Mouse (Mus musculus) liver, adult (tissue): Measurements from ENCODE around the gene Atg4d.

ENCODE experiments used
- GATA4 ChIP-seq: IDR thresholded peaks from 2 replicates; pipeline ENCODE4 v1.6.1; 2014; ENCODE audit warnings: mild to moderate bottlenecking, low read length; ENCODE audit not compliant: insufficient replicate concordance

Gene Atg4d

GRCm38 (mm10) chr9:21264272-21264999 lies 657 bp upstream of the Atg4d start:
- no peak for TF ChIP-seq GATA4

DNA sequence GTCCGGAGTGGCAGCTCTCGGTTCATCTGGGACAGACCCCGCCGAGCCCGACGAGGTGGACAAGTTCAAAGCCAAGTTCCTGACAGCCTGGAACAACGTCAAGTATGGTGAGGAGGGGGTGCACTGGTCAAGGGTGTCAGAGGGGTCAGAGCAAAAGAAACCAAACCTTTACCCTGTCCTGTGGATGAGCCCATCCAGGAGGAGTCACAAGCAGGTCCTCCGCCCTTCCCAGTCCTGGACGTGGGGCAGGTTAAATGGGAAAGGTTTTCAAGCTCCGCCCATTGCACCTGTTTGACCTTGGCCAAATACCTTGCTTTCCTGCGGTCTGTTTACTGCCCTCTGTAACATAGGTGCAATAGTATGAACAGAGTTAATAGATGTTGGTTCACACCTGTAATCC lies 518 bp downstream of the Atg4d start:
- no peak for TF ChIP-seq GATA4

- TF ChIP-seq GATA4: no peak
Observed at GRCm38 (mm10) chr9:21266889-21267288, 1.8 kb downstream of the Atg4d start.

DNA sequence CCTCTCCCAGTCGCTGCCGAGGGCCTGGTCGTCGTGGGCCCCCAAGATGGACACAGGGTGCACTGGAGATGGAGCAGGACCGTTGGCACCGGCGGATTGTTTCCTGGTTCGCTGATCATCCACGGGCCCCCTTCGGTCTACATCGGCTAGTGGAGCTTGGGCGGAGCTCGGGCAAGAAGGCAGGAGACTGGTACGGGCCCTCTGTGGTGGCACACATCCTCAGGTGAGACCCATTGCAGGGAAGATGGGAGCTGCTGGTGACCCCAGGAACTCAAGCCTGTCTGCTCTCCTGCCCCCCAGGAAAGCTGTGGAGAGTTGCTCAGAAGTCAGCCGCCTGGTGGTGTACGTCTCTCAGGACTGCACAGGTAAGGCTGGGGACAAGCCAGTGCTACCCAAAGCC lies 3.2 kb downstream of the Atg4d start:
- TF ChIP-seq GATA4: no peak

DNA sequence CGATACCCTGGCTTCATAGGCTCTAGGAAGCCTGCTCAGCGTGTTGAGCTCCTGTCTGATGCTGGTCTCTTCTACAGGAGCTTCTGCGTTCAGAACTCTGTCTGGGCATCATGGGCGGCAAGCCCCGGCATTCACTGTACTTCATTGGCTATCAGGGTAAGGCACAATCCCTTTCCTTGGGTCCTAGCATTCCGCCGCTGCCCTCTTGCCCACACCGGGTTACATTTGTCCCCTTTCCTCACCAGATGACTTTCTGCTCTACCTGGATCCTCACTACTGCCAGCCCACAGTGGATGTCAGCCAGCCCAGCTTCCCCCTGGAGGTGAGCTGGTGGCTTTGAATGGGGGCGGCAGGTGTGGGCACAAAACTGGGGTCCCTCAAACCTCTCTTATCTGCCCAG lies 7.3 kb downstream of the Atg4d start:
- TF ChIP-seq GATA4: no peak

DNA sequence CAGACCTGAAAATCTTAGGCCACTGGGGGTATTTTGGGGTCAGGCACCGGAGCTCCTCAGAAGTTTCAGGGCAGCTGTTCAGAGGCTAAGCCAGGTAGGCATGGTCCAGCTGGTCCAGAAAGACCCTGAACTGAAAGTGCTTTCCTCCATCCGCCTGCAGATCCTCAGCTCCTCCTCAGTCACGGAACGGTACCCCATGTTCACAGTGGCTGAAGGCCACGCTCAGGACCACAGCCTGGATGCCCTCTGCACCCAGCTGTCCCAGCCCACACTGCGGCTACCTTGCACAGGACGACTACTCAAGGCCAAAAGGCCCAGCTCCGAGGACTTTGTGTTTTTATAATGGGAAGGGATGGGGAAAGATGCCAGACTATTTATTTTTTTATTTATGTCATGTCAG lies 8.0 kb downstream of the Atg4d start:
- no peak for TF ChIP-seq GATA4

- no peak for TF ChIP-seq GATA4
Observed at GRCm38 (mm10) chr9:21273520-21274228, 8.6 kb downstream of the Atg4d start.

DNA sequence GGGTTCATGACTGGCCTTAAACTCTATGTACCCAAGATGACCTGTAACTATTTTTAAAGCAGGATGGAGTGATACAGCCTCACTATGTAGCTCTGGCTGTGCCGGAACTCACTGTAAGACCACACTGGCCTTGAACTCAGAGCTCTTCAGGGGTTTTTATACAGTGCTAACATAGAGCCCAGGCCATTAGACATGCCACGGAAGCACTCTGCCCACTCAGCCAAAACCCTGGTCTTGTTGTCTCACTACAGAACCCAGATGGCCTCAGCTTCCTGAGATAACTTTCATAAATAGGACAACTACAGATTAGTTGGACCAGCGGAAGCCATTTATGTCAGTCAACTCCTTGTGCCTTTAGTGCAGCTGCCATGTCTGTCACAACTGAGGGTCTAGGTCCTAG lies 9.2 kb downstream of the Atg4d start:
- TF ChIP-seq GATA4: no peak

DNA sequence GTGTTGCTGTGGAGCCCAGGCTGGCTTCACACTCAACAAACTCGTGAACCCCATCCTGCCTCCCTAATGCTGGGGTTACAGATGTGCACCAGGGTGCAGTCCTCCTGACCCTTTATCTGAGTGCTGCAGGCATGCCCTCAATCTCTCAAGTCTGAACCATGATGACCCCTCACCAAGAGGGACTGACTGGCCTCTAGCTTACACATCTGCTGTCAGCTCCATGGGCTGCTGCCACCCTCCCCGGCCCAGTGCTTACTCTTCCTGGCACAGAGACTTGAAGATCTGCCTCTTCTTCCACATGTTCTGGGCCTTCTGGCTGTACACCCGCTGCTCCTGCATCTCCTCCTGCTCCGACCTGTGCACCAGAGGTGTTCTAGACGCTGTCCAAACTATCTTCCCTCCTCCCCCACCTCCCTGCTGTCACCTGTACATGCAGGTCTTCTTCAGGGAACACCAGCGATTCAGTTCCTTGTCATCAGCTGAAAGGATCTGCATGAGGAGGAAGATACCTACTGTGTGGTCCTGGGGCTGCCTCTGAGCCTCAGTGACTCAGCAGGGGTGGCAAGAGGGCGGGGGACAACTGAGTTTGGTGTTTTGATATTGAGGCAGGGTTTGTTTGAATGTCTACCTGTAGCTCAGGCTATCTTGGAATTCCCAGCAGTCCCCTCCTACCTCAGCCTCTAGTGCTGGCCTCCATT lies 10.1 kb downstream of the Atg4d start:
- TF ChIP-seq GATA4: no peak

DNA sequence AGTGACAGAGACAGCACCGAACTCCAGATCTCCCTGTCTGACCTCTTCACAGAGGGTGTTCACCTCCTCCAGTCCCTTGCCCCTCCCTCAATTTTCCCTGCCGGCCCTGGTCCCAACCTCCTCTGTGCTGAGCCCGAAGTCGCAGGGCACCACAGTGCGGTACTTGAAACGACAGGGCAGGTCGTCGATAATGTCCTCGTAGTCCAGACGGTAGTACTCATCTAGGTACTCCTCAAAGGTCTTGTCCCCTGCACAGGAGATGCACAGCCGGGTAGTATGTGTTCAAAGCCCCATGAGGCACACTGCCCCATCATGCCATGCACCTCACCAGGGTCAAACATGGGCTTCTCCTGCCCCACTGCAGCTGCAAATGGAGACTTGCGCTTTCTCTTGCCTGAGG lies 10.6 kb downstream of the Atg4d start:
- no peak for TF ChIP-seq GATA4

GRCm38 (mm10) chr9:21276307-21276706 lies 11.2 kb downstream of the Atg4d start:
- TF ChIP-seq GATA4: no peak

- TF ChIP-seq GATA4: no peak
Observed at GRCm38 (mm10) chr9:21277776-21278175, 12.7 kb downstream of the Atg4d start.

GRCm38 (mm10) chr9:21283591-21283990 lies 18.5 kb downstream of the Atg4d start:
- TF ChIP-seq GATA4: no peak

GRCm38 (mm10) chr9:21283994-21284393 lies 18.9 kb downstream of the Atg4d start:
- no peak for TF ChIP-seq GATA4

DNA sequence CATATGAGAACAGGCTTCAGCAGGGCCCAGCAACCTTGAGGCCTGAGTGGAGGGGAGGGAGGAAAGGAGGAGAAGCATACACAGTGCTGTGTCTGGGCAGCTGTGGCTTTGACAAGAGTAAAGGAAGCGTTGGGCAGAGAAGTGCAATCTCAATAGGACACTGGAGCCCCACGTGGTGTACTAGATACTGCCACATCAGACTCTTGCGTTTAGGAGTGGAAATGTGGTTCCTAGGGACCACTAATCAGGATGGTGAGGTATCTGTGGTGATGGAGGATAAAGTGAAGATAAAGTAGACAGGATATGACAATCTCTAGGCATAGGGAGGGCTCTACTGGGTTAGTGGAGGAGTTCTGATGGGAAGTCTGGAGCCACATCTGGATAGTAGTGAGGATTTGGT lies 21.7 kb downstream of the Atg4d start:
- TF ChIP-seq GATA4: no peak
